Mouse (Mus musculus) lung, adult 2 months (tissue): ENCODE data around the gene Camk1.

Source experiments
- CTCF ChIP-seq: fragments of 200-500 bp; IDR thresholded peaks from 2 replicates; pipeline ENCODE4 v1.5.1; 2011; ENCODE audit warnings: mild to moderate bottlenecking, low read length, control low read depth; ENCODE audit not compliant: insufficient read depth
- POLR2A ChIP-seq: fragments of 200-500 bp; IDR thresholded peaks from 2 replicates; pipeline ENCODE4 v1.6.1; 2011; ENCODE audit warnings: low read depth, mild to moderate bottlenecking, control low read depth, low read length, borderline replicate concordance; ENCODE audit errors: extremely low read depth

- TF ChIP-seq POLR2A: no peak
- TF ChIP-seq CTCF: no peak
Measured at GRCm38 (mm10) chr6:113331721-113332120, 12.1 kb downstream of the Camk1 start.
